Mouse (Mus musculus) heart, embryonic 13.5 days (tissue): ENCODE data around the gene Rap1b. TPM values are rescaled to one million over a fixed set of nuclear protein-coding genes. Genes with fewer than 3 reads are reported as not detected.

ENCODE experiments used
- ATAC-seq: fragments of 200-750 bp; cut with Nextera tagmentation; 2 replicates; pipeline ENCODE4 v1.8.0; 2017; ENCODE audit warnings: moderate TSS enrichment; ENCODE audit not compliant: insufficient number of reproducible peaks, low FRiP score, low TSS enrichment; ENCODE audit errors: extremely low read depth
- H3K27ac ChIP-seq: fragments of 300-500 bp; sonication (generic); replicated peaks from 2 replicates; pipeline ENCODE4 v1.5.1; 2015; ENCODE audit warnings: moderate library complexity, mild to moderate bottlenecking, inconsistent platforms
- H3K27me3 ChIP-seq: fragments of 300-500 bp; sonication (generic); replicated peaks from 2 replicates; pipeline ENCODE4 v1.6.1; 2015; ENCODE audit warnings: mild to moderate bottlenecking, inconsistent platforms
- H3K36me3 ChIP-seq: fragments of 300-500 bp; sonication (generic); 2 replicates; pipeline ENCODE4 v1.6.1; 2015; ENCODE audit warnings: mild to moderate bottlenecking, inconsistent platforms
- H3K4me1 ChIP-seq: fragments of 300-500 bp; sonication (generic); 2 replicates; pipeline ENCODE4 v1.6.1; 2015; ENCODE audit warnings: inconsistent platforms
- H3K4me2 ChIP-seq: fragments of 300-500 bp; sonication (generic); 2 replicates; pipeline ENCODE4 v1.6.1; 2015; ENCODE audit warnings: inconsistent platforms, mild to moderate bottlenecking, moderate library complexity
- H3K4me3 ChIP-seq: fragments of 300-500 bp; sonication (generic); 2 replicates; pipeline ENCODE4 v1.5.1; 2015; ENCODE audit warnings: moderate library complexity, mild to moderate bottlenecking, inconsistent platforms
- H3K9ac ChIP-seq: fragments of 300-500 bp; sonication (generic); 2 replicates; pipeline ENCODE4 v1.6.1; 2015; ENCODE audit warnings: inconsistent platforms, mild to moderate bottlenecking, moderate library complexity
- H3K9me3 ChIP-seq: fragments of 300-500 bp; sonication (generic); 2 replicates; pipeline ENCODE4 v1.6.1; 2016; ENCODE audit warnings: inconsistent platforms
- WGBS: fragments of 180-500 bp; shearing (Covaris S2); methylation state at CpG from one replicate; pipeline ENCODE4 v1.1.7; 2015; ENCODE audit warnings: mixed read lengths; 5-methylcytosine and 5-hydroxymethylcytosine counted together
- polyA plus RNA-seq: library from polyadenylated mRNA; unstranded; fragments of >200 nt; fragmentation: Nextera tagmentation; extraction: Ambion mirVana; gene quantifications from 2 replicates; pipeline ENCODE4 v1.2.1, GENCODE M21; 2015

The Rap1b gene
- polyA plus RNA-seq, 1 experiment from 2014 or later = 119 TPM

DNA sequence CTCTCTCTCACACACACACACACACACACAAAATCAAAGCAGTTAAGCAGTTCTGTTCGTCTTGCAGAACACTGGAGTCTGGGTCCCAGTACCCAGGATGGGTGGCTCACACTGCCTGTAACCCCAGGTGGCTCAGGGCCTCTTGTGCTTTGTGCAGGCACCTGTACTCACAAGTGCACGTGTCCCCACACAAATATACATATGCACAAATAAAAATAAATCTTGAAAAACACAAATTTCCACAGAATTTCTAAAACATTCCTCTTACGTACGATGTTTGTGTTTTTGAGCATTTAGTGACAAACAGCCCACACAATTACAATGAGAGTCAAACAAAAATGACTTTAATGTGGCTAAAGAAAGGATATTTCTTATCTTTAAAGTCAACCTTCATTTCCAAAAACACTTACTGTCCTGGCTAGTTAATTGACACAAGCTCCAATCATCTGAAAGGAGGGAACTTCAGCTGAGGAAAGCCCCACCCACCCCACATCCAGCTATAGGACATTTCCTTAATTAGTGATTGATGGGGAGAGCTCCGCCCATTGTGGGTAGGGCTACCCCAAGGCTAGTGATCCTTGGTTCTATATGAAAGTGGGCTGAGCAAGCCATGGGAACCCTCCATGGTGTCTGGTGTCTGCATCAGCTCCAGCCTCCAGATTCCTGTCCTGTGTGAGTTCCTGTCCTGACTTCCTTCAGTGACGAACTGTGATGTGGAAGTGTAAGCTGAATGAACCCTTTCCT, 70.3 kb downstream of the Rap1b start:
- Histone ChIP-seq H3K27me3 (no peaks in the 10 kb centered on the region), H3K36me3 (peaks cover 92% of the 10 kb centered on the region), H3K4me3 (no peak overlapping the region), H3K9ac (no peak overlapping the region), H3K9me3 (no peaks in the 10 kb centered on the region), H3K4me2 (no peak overlapping the region), H3K27ac (no peak overlapping the region), H3K4me1 (no peaks in the 10 kb centered on the region)
- ATAC-seq = no peak
- WGBS = 85% methylated on average over 6 of the region's 6 CpGs

DNA sequence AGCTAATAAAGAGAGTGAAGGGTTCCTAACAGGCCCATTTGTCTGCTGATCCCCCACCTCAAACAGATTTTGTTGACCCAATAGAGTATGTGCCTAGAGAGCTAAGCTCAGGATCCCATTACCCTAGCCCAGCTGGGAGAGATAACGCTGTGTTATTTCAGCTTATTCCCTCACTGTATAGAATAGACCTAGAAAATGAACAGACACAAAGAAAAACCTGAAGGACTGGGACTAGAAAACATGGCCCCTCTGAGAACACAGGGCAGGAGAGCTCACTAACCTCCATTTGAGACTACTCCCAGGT, 71.1 kb downstream of the Rap1b start:
- no peak overlapping the region for H3K4me3 ChIP-seq
- H3K9me3 ChIP-seq = no peaks in the 10 kb centered on the region
- WGBS = 95% methylated on average over 1 of the region's 1 CpGs
- H3K4me2 ChIP-seq = no peak overlapping the region
- H3K4me1 ChIP-seq = no peaks in the 10 kb centered on the region
- peaks cover 94% of the 10 kb centered on the region for H3K36me3 ChIP-seq
- ATAC-seq = no peak
- H3K27ac ChIP-seq = no peak overlapping the region
- no peak overlapping the region for H3K9ac ChIP-seq
- no peaks in the 10 kb centered on the region for H3K27me3 ChIP-seq

DNA sequence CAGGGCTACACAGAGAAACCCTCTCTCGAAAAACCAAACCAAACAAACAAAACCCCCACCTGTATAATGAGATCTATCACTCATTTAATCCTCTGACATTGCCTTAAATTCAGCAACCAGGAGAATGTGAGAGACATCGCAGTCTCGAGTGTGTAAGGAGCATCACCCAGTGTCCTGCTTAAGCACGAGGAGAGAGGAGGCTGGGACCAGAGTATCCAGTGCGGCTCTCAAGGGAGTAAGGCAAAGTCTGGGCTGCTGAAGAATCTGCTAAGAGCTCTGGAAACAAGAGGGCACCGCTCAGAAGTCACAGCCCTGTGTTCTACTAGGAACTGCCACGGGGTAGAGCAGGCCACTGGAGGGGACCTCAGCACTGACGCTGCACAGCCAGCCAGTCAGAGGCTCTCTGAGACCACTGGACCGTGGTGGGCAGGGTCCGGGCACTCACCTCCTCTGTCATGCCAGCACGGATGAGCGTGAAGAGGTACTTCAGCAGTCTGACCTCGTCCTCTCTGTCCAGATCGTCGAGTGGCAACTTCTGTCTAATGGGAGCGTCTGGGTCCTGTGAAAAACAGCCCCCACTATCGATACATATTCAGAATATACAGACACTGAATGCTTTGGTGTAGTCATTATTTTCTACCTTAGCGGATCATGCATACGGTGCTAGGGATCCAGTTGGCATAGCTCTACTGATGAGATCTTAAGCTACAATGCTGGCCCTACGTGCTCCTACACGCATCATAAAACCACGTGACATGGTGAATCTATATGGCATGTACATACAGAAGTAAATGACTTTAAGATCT, 71.6 kb downstream of the Rap1b start:
- H3K9ac ChIP-seq = no peak overlapping the region
- H3K36me3 ChIP-seq = peaks cover 95% of the 10 kb centered on the region
- no peak for ATAC-seq
- H3K27ac ChIP-seq = no peak overlapping the region
- 92% methylated on average over 22 of the region's 22 CpGs for WGBS
- no peak overlapping the region for H3K4me2 ChIP-seq
- no peaks in the 10 kb centered on the region for H3K27me3 ChIP-seq
- H3K4me1 ChIP-seq = no peaks in the 10 kb centered on the region
- no peak overlapping the region for H3K4me3 ChIP-seq
- no peaks in the 10 kb centered on the region for H3K9me3 ChIP-seq

DNA sequence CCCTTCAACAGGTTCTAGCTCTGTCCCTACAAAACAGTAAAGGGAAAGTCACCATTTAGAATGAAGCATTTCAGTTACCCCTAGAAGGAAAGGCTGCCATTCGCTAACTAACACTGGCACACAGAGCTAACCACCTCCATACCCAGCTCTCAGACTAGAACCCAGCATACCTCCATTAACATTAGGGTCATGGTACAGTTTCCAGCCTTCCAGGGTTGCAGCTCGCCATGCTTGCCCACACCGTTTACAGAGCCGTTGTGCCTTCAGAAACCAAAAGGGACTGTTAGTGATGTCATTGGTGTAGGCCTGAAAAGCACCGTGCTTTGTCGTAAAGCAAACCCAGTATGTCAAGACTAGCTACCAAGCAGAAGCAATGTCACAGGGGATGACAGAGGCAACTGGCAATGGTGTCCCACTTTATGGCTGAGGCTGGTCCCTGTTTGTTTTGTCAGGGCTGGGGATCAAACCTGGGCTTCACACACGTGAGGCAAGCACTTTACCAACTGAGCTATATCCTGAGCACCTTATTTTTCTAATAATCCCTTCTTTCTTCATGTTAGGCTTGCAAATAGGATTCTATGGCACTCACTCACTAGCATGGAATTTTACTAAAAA, 72.6 kb downstream of the Rap1b start:
- no peak overlapping the region for H3K4me3 ChIP-seq
- 91% methylated on average over 7 of the region's 7 CpGs for WGBS
- no peak overlapping the region for H3K4me2 ChIP-seq
- no peaks in the 10 kb centered on the region for H3K27me3 ChIP-seq
- H3K36me3 ChIP-seq = peaks cover 91% of the 10 kb centered on the region
- no peaks in the 10 kb centered on the region for H3K4me1 ChIP-seq
- no peak overlapping the region for H3K9ac ChIP-seq
- H3K27ac ChIP-seq = no peak overlapping the region
- H3K9me3 ChIP-seq = no peaks in the 10 kb centered on the region
- no peak for ATAC-seq

DNA sequence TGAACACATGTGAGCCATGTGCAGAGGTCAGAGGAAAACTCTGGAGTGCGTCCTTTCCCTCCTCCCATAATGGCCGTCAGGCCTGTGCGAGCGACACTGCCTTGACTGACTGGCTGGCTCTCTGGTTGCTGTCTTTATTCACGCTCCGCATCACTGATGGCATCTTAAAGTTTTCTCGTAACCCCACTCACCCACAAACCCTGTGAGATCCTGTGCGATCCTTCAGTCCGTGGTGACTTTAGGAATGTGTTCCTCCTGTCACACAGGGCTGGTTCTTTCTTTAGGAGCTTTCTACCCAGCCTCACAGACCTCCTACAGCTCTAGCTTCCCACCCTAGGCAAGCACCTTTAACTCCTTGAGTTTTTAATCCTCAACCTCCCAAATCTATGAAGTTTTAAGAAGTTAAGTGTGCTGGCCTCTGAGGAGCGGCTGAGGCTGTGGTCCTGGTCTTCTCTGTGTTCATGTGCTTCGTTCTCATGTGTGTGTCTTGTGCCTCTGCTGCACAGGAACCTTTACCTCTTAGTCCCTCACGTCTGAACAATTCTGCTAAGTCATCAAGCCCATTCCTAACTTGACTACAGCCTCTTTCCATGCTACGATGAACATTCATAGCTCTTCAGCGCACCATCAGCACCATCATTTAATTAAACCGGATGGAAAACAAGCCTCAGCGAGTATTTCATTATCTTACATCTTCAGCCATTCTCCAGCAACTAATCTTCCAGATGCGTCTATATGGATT, 73.3 kb downstream of the Rap1b start:
- 91% methylated on average over 17 of the region's 17 CpGs for WGBS
- Histone ChIP-seq H3K4me3 (no peak overlapping the region), H3K27ac (no peak overlapping the region), H3K4me1 (no peaks in the 10 kb centered on the region), H3K36me3 (peaks cover 91% of the 10 kb centered on the region), H3K9me3 (no peaks in the 10 kb centered on the region), H3K4me2 (no peak overlapping the region), H3K9ac (no peak overlapping the region), H3K27me3 (no peaks in the 10 kb centered on the region)
- ATAC-seq = no peak

DNA sequence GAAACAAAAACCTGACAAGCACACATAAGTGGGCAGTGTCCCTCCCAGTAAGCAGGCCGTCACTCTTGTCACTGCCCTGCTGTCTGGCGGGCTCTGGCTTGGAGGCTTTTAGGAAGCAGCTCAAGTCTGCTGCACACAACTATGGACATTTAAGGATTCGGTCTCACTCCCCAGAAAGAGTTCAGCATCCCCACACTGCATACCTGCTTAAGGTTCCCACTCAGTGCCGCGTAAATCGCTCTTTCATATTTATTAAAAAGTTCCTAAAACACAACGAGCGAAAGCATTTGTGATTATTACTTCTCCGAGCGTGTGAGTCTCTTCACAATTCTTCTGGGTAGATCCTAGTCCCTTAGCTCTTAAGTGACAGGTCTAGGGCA, 74.7 kb downstream of the Rap1b start:
- no peak for ATAC-seq
- peaks cover 92% of the 10 kb centered on the region for H3K36me3 ChIP-seq

DNA sequence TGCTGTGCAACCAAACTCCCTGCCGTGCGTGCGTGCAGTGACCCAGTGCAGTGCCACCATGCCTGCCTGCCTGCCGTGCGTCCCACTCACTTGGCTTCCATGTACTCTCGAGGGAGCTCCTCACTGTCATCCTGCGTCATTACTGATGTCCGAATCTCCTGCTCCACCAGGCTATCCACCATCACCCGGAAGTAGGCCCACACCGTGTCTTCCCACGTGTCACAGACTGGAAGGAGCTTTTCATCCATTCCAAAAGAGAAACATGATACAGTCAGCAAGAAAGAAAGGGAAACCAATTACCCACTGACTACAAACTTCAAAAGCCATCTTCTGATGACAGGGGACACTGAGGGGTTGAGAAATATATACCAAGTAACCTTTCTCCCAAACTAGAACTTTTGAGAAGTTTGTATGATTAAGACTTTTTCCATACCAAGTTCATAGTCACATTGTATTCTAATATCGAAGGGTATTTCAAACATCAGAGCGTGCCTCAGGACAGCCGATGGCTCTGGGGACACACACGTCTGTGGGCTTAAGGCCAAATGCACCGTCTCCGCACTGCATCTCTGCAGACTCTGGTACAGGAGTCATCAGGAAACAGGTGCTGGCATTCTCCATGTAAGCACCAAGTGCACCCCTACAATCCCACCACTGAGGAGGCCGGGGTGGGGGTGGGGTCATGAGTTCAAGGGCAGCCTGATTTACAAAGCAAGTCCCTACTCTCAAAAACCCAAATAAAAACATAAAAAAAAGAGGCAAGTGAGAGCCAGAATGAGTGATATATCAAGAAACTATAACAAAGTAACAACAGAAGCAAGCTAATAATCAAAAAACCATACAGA, 75.3 kb downstream of the Rap1b start:
- Histone ChIP-seq H3K4me2 (no peak overlapping the region), H3K27ac (no peak overlapping the region), H3K27me3 (no peaks in the 10 kb centered on the region), H3K9me3 (no peaks in the 10 kb centered on the region), H3K4me3 (no peak overlapping the region), H3K36me3 (peaks cover 92% of the 10 kb centered on the region), H3K4me1 (no peaks in the 10 kb centered on the region), H3K9ac (no peak overlapping the region)
- WGBS = 90% methylated on average over 18 of the region's 18 CpGs
- no peak for ATAC-seq

More for the DNA sequence above, 74.7 kb downstream of the Rap1b start:
- Histone ChIP-seq H3K27ac (no peak overlapping the region), H3K27me3 (no peaks in the 10 kb centered on the region), H3K4me2 (no peak overlapping the region), H3K4me3 (no peak overlapping the region), H3K9ac (no peak overlapping the region), H3K4me1 (no peaks in the 10 kb centered on the region), H3K9me3 (no peaks in the 10 kb centered on the region)
- WGBS = 91% methylated on average over 10 of the region's 10 CpGs

DNA sequence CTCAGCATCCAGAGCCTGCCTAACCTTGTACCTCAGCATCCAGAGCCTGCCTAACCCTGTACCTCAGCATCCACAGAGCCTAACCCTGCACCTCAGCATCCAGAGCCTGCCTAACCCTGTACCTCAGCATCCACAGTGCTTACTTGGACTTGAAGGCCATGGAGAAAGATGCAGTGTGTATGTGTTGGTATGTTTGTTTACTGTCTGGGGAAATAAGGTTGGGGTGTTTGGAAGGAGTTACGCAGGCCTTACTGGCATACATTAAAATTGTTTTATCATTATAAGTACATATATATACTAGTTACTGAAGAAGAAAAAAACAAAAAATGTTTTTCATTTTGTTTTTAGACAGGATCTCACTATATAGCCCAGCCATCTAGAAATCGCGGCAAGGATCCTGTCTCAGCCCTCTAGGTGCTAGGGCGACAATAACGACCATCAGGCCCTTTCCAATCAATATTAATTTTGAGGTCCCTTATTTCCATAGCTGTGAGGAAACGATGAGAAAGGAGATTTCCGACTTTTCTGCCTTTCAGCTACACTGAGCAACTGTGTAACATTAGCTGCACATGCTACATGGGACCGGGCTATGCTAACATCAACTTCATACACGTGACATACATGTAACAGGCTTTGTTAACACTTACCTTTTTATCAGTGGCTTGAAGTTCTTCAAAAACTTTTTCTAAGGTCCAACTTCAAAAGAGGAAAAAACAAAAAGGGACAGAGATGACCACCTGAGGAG, 76.1 kb downstream of the Rap1b start:
- H3K4me2 ChIP-seq = no peak overlapping the region
- no peaks in the 10 kb centered on the region for H3K27me3 ChIP-seq
- no peaks in the 10 kb centered on the region for H3K9me3 ChIP-seq
- WGBS = 94% methylated on average over 9 of the region's 9 CpGs
- peaks cover 92% of the 10 kb centered on the region for H3K36me3 ChIP-seq
- no peak overlapping the region for H3K4me3 ChIP-seq
- no peak for ATAC-seq
- no peak overlapping the region for H3K27ac ChIP-seq
- no peaks in the 10 kb centered on the region for H3K4me1 ChIP-seq
- no peak overlapping the region for H3K9ac ChIP-seq

DNA sequence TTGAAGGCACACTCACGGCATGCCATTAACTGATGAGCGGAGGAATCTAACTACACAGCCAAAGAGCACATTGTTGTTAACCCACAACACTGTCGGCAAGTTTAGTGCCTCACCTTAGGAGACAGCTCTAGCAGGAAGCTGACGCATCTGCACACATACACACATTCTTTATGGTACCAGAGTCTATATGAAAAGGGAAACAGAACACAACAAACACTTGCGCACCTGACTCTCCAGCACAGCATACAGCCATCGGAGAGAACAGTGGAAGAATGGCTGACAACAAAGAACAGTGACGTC, 77.7 kb downstream of the Rap1b start:
- no peaks in the 10 kb centered on the region for H3K27me3 ChIP-seq
- H3K9me3 ChIP-seq = no peaks in the 10 kb centered on the region
- no peak overlapping the region for H3K4me2 ChIP-seq
- 89% methylated on average over 7 of the region's 7 CpGs for WGBS
- H3K4me3 ChIP-seq = no peak overlapping the region
- H3K9ac ChIP-seq = no peak overlapping the region
- H3K36me3 ChIP-seq = peaks cover 90% of the 10 kb centered on the region
- no peaks in the 10 kb centered on the region for H3K4me1 ChIP-seq
- H3K27ac ChIP-seq = no peak overlapping the region
- ATAC-seq = no peak

DNA sequence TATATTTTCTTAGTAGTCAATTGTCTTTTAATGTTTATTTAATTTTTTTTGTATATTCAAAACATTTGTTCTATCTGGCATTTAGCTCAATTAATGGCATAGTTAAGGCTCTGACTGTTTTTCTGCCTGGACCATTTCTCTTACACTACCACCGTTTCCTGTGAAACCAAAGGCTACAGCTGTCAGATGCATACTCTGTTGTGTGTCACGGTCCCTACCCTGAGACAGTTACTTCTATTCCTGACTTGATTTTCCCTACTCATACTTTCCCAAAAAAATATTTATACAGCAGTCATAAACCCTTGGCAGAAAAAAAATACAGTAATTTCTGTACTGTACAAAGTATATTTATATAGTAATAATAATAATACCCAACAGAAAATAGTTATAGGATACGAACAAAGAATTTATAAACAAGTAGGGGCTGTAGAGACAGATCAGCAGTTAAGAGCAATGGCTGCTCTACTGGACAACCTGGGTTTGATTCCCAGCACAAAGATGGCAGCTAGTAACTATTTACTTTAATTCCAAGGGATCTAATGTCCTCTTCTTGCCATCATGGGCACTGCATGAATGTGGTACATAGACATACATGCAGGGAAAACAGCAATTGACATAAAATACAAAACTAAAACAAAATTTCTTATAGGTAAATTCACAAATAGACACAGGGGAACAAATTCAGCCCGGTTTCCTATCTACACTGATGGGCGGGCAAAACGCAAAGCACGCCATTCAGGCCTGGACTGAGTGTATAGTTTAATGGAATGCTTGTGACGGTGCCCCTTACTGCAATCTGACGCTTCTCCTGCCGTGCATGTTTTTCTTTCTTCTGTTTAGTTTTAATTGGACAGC, 78.3 kb downstream of the Rap1b start:
- H3K36me3 ChIP-seq = peaks cover 90% of the 10 kb centered on the region
- H3K9me3 ChIP-seq = no peaks in the 10 kb centered on the region
- 86% methylated on average over 10 of the region's 10 CpGs for WGBS
- no peak for ATAC-seq
- H3K27ac ChIP-seq = no peak overlapping the region
- H3K9ac ChIP-seq = no peak overlapping the region
- H3K4me1 ChIP-seq = no peaks in the 10 kb centered on the region
- H3K4me2 ChIP-seq = no peak overlapping the region
- H3K27me3 ChIP-seq = no peaks in the 10 kb centered on the region
- H3K4me3 ChIP-seq = no peak overlapping the region
